Mouse (Mus musculus) cortical plate, adult 2 months (tissue): ENCODE results near the gene Klhl11.

Experiments
- CTCF ChIP-seq: fragments of 200-500 bp; IDR thresholded peaks from 2 replicates; pipeline ENCODE4 v1.5.1; 2011; ENCODE audit warnings: mild to moderate bottlenecking, control low read depth, low read length; ENCODE audit not compliant: insufficient read depth; ENCODE audit errors: extremely low read depth
- POLR2A ChIP-seq: fragments of 200-500 bp; IDR thresholded peaks from 2 replicates; pipeline ENCODE4 v1.6.1; 2011; ENCODE audit warnings: mild to moderate bottlenecking, low read length, control low read depth; ENCODE audit not compliant: insufficient read depth; ENCODE audit errors: extremely low read depth

- TF ChIP-seq CTCF (no peak), POLR2A (no peak; the same call in 1 of the 2 replicates)
Measured at GRCm38 (mm10) chr11:100428612-100429199, 43.8 kb downstream of the Klhl11 start.
